Mouse (Mus musculus) lung, postnatal 36 days (tissue): ENCODE results near the gene C1qtnf4.
"Not testable (repeated sequence)": the region's sequence is repeated elsewhere in the genome, so short reads cannot be mapped to it uniquely, and the experiment has no call there.

Source experiments
- DNase-seq: peaks from one replicate; pipeline ENCODE4 v3.0.0; 2022; ENCODE audit warnings: mixed read lengths

Gene C1qtnf4

GRCm38 (mm10) chr2:90886436-90886835 lies 776 bp downstream of the C1qtnf4 start:
- DNase-seq: no peak

- DNase-seq: no peak
Observed at GRCm38 (mm10) chr2:90887627-90888026, 2.0 kb downstream of the C1qtnf4 start.

- DNase-seq: peak; percentile 33
Observed at GRCm38 (mm10) chr2:90889550-90890548, 4.2 kb downstream of the C1qtnf4 start.

GRCm38 (mm10) chr2:90893673-90894298 lies 8.1 kb downstream of the C1qtnf4 start:
- DNase-seq: no peak

GRCm38 (mm10) chr2:90894299-90894677 lies 8.6 kb downstream of the C1qtnf4 start:
- not testable (repeated sequence) for DNase-seq

GRCm38 (mm10) chr2:90903398-90903797 lies 17.7 kb downstream of the C1qtnf4 start:
- no peak for DNase-seq

- peak; percentile 90 for DNase-seq
Observed at GRCm38 (mm10) chr2:90904076-90904855, 18.6 kb downstream of the C1qtnf4 start, which contains the start of the genes Kbtbd4 and Ndufs3. Gene Kbtbd4 (plus strand): TSS chr2:90904740. Gene Ndufs3 (minus strand): TSS chr2:90904827.

GRCm38 (mm10) chr2:90904856-90905224 lies 19.2 kb downstream of the C1qtnf4 start:
- DNase-seq: no peak

- DNase-seq: no peak
Observed at GRCm38 (mm10) chr2:90906721-90907120, 21.1 kb downstream of the C1qtnf4 start.

GRCm38 (mm10) chr2:90910861-90911260 lies 25.2 kb downstream of the C1qtnf4 start:
- DNase-seq: no peak

GRCm38 (mm10) chr2:90911668-90912067 lies 26.0 kb downstream of the C1qtnf4 start:
- DNase-seq: no peak

- peak; percentile 50 for DNase-seq
Observed at GRCm38 (mm10) chr2:90913671-90914070, 28.0 kb downstream of the C1qtnf4 start.

- DNase-seq: no peak
Observed at GRCm38 (mm10) chr2:90915516-90915915, 29.9 kb downstream of the C1qtnf4 start.

GRCm38 (mm10) chr2:90916560-90917232 lies 31.0 kb downstream of the C1qtnf4 start:
- DNase-seq: no peak

GRCm38 (mm10) chr2:90917233-90917998 lies 31.8 kb downstream of the C1qtnf4 start:
- DNase-seq: peak; percentile 64

- DNase-seq: peak; percentile 15
Observed at GRCm38 (mm10) chr2:90917999-90918698, 32.5 kb downstream of the C1qtnf4 start.

- no peak for DNase-seq
Observed at GRCm38 (mm10) chr2:90921178-90921577, 35.5 kb downstream of the C1qtnf4 start.

GRCm38 (mm10) chr2:90922636-90923035 lies 37.0 kb downstream of the C1qtnf4 start:
- DNase-seq: no peak

GRCm38 (mm10) chr2:90928566-90928965 lies 42.9 kb downstream of the C1qtnf4 start:
- no peak for DNase-seq

- no peak for DNase-seq
Observed at GRCm38 (mm10) chr2:90931829-90932228, 46.2 kb downstream of the C1qtnf4 start.

GRCm38 (mm10) chr2:90932273-90932672 lies 46.6 kb downstream of the C1qtnf4 start:
- no peak for DNase-seq
